Mouse (Mus musculus) midbrain, postnatal 0 days (tissue): ENCODE results near the gene Csrnp1. TPM values are rescaled to one million over a fixed set of nuclear protein-coding genes. Genes with fewer than 3 reads are reported as not detected.
A peak's percentile ranks its signal among the peaks of the same experiment; 100 is the strongest.

Experiments used
- ATAC-seq: fragments of 200-750 bp; cut with Nextera tagmentation; 2 replicates; pipeline ENCODE4 v1.8.0; 2017; ENCODE audit warnings: moderate number of reproducible peaks, mild to moderate bottlenecking, moderate TSS enrichment, moderate library complexity; ENCODE audit not compliant: low FRiP score
- DNase-seq: peaks from one replicate; pipeline ENCODE4 v3.0.0-alpha.2; 2015; ENCODE audit warnings: low spot score
- H3K27ac ChIP-seq: fragments of 300-500 bp; sonication (generic); 2 replicates; pipeline ENCODE4 v1.5.1; 2014; ENCODE audit warnings: low read depth, mild to moderate bottlenecking, low read length, mixed read lengths
- H3K27me3 ChIP-seq: fragments of 300-500 bp; sonication (generic); 2 replicates; pipeline ENCODE4 v1.6.1; 2014; ENCODE audit warnings: low read length, control low read depth, mixed read lengths; ENCODE audit not compliant: insufficient read depth
- H3K36me3 ChIP-seq: fragments of 300-500 bp; sonication (generic); 2 replicates; pipeline ENCODE4 v1.6.1; 2014; ENCODE audit warnings: low read length, control low read depth, mixed read lengths; ENCODE audit not compliant: insufficient read depth
- H3K4me1 ChIP-seq: fragments of 300-500 bp; sonication (generic); 2 replicates; pipeline ENCODE4 v1.6.1; 2014; ENCODE audit warnings: mild to moderate bottlenecking, control low read depth, antibody characterized with exemption, low read length, mixed read lengths; ENCODE audit not compliant: insufficient read depth
- H3K4me2 ChIP-seq: fragments of 300-500 bp; sonication (generic); 2 replicates; pipeline ENCODE4 v1.6.1; 2014; ENCODE audit warnings: low read depth, mild to moderate bottlenecking, low read length, mixed read lengths; ENCODE audit not compliant: poor library complexity, severe bottlenecking
- H3K4me3 ChIP-seq: fragments of 300-500 bp; sonication (generic); 2 replicates; pipeline ENCODE4 v1.5.1; 2014; ENCODE audit warnings: low read depth, mild to moderate bottlenecking, low read length, moderate library complexity
- H3K9ac ChIP-seq: fragments of 300-500 bp; sonication (generic); replicated peaks from 2 replicates; pipeline ENCODE4 v1.6.1; 2014; ENCODE audit warnings: mild to moderate bottlenecking, low read length, moderate library complexity, mixed read lengths; ENCODE audit not compliant: poor library complexity, severe bottlenecking
- H3K9me3 ChIP-seq: fragments of 300-500 bp; sonication (generic); 2 replicates; pipeline ENCODE4 v1.6.1; 2016; ENCODE audit warnings: low read length, control low read depth
- CTCF ChIP-seq: IDR thresholded peaks from 2 replicates; pipeline ENCODE4 v1.5.1; 2016; ENCODE audit warnings: antibody characterized with exemption, mild to moderate bottlenecking
- WGBS: fragments of 180-500 bp; shearing (Covaris S2); extraction: QIAGEN DNeasy Blood & Tissue Kit; methylation state at CpG from one replicate; pipeline ENCODE4 v1.1.7; 2014; 5-methylcytosine and 5-hydroxymethylcytosine counted together
- polyA plus RNA-seq: library from polyadenylated mRNA; unstranded; fragments of >200 nt; fragmentation: Nextera tagmentation; extraction: Ambion mirVana; gene quantifications from 2 replicates; pipeline ENCODE4 v1.2.1, GENCODE M21; 2015
- total RNA-seq: library from RNA; depleted of rRNA; stranded (reverse); fragments of >200 nt; gene quantifications from 2 replicates; pipeline ENCODE4 v1.2.3, GENCODE M21; 2014

The Csrnp1 gene
- total and polyA plus RNA-seq, 2 experiments from 2014 or later = 1.1 to 1.7 TPM

GRCm38 (mm10) chr9:119988304-119988703 is 3.8 kb upstream of the Csrnp1 start:
- no peak overlapping the region for H3K4me3 ChIP-seq
- DNase-seq (no peak), ATAC-seq (no peak)
- H3K9ac ChIP-seq = no peak overlapping the region
- no peaks in the 10 kb centered on the region for H3K4me1 ChIP-seq
- H3K27ac ChIP-seq = no peak overlapping the region
- no peaks in the 10 kb centered on the region for H3K9me3 ChIP-seq
- peaks cover 2% of the 10 kb centered on the region for H3K27me3 ChIP-seq
- H3K36me3 ChIP-seq = no peaks in the 10 kb centered on the region
- TF ChIP-seq CTCF = no peak
- H3K4me2 ChIP-seq = no peak overlapping the region
- WGBS = 61% methylated on average over 7 of the region's 7 CpGs

GRCm38 (mm10) chr9:119985881-119986574 is 1.6 kb upstream of the Csrnp1 start:
- H3K9me3 ChIP-seq = no peaks in the 10 kb centered on the region
- H3K4me3 ChIP-seq = no peak overlapping the region
- no peak overlapping the region for H3K4me2 ChIP-seq
- no peak for TF ChIP-seq CTCF
- WGBS = 72% methylated on average over 10 of the region's 10 CpGs
- H3K9ac ChIP-seq = no peak overlapping the region
- H3K27me3 ChIP-seq = peaks cover 7% of the 10 kb centered on the region
- H3K4me1 ChIP-seq = peaks cover 14% of the 10 kb centered on the region; the same call in 1 of the 2 replicates
- DNase-seq (no peak), ATAC-seq (no peak)
- H3K36me3 ChIP-seq = no peaks in the 10 kb centered on the region
- H3K27ac ChIP-seq = no peak overlapping the region

- ATAC-seq (peak; percentile 47), DNase-seq (peak; percentile 68)
- H3K36me3 ChIP-seq = no peaks in the 10 kb centered on the region
- whole genome bisulfite sequencing = under 1% methylated on average over 66 of the region's 79 CpGs
- peak overlapping the region; percentile 91 for H3K4me2 ChIP-seq
- peak overlapping the region; percentile 56 for H3K9ac ChIP-seq
- TF ChIP-seq CTCF = no peak
- no peak overlapping the region for H3K27ac ChIP-seq
- H3K9me3 ChIP-seq = no peaks in the 10 kb centered on the region
- H3K4me3 ChIP-seq = peak overlapping the region; percentile 66
- H3K27me3 ChIP-seq = peaks cover 7% of the 10 kb centered on the region
- peaks cover 16% of the 10 kb centered on the region; the same call in 1 of the 2 replicates for H3K4me1 ChIP-seq
Observed at GRCm38 (mm10) chr9:119983585-119984535, 598 bp downstream of the Csrnp1 start.

DNA sequence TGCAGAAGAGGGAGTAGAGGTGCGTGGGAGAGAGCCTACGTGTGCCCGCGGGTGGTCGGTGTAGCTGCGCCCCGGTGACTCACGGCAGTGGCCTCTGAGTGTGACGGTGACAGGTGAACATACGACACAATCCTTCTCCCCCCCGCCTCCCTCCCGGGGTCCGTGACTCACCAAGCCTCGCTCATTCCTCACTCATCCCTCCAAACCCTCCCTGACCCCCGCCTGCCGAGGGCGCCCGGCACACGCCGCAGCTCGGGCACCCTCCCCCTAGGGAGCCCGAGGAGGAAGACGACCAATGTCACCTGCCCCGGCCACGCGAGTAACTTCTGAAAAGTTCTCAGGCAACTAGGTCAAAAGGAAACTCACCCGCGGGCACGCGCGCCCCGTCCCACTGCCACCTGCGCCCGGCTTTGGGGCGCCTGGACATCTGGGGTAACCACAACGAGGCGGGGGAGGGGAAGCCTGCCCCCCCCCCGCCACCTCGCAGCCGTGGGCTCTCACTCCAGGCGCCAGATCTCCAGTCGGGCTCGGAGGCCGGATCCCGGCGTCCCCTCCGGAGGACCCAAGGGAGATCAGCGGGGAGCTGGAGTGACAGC is 1.4 kb downstream of the Csrnp1 start:
- H3K9ac ChIP-seq = peak overlapping the region; percentile 56
- DNase-seq = no peak
- H3K36me3 ChIP-seq = no peaks in the 10 kb centered on the region
- peaks cover 7% of the 10 kb centered on the region for H3K27me3 ChIP-seq
- ATAC-seq = no peak
- under 1% methylated on average over 35 of the region's 48 CpGs for WGBS
- H3K4me3 ChIP-seq = peak overlapping the region; percentile 66
- peak overlapping the region; percentile 91 for H3K4me2 ChIP-seq
- TF ChIP-seq CTCF = no peak
- peaks cover 16% of the 10 kb centered on the region; the same call in 1 of the 2 replicates for H3K4me1 ChIP-seq
- no peaks in the 10 kb centered on the region for H3K9me3 ChIP-seq
- no peak overlapping the region for H3K27ac ChIP-seq

DNA sequence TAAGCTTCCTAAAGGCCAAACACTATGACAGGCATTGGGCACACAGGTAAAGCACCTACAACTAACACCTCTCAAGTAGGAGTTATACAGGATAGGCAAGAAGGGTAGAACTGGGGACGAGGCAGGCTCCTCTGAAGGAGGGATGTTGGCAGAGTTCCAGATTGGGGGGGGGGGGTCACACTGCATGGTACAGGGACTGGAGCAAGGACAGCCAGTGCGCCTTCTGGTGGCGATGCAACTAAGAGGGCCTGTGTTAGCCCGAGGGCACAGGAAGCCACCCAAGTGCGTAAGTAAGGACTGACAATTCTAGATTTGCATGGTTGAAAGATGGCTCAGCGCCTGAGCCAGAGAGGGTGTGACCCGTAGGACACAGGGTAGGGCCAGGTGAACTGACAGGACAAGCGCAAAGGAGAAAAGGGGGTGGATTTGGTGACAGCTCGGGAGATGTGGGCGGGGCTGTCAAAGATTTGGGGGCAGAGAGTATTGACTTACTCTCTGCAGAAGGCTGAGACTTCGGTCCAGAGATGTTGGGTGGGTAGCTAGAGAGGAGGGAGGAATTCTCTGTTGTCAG is 2.1 kb downstream of the Csrnp1 start:
- WGBS = 7% methylated on average over 11 of the region's 11 CpGs
- H3K4me1 ChIP-seq = peaks cover 16% of the 10 kb centered on the region; the same call in 1 of the 2 replicates
- peak; percentile 53 for TF ChIP-seq CTCF
- H3K4me3 ChIP-seq = peak overlapping the region; percentile 66
- H3K9me3 ChIP-seq = no peaks in the 10 kb centered on the region
- no peaks in the 10 kb centered on the region for H3K36me3 ChIP-seq
- H3K27ac ChIP-seq = no peak overlapping the region
- H3K27me3 ChIP-seq = peaks cover 7% of the 10 kb centered on the region
- peak; percentile 59 for DNase-seq
- no peak for ATAC-seq
- H3K9ac ChIP-seq = no peak overlapping the region
- peak overlapping the region; percentile 91 for H3K4me2 ChIP-seq
